Mouse (Mus musculus) neural tube, embryonic 13.5 days (tissue): ENCODE measurements around the gene Fggy. TPM values are rescaled to one million over a fixed set of nuclear protein-coding genes. Genes with fewer than 3 reads are reported as not detected.
A peak's percentile ranks its signal among the peaks of the same experiment; 100 is the strongest.

Experiments used
- ATAC-seq: fragments of 200-750 bp; cut with Nextera tagmentation; 2 replicates; pipeline ENCODE4 v1.8.0; 2017; ENCODE audit warnings: low read depth, mild to moderate bottlenecking, moderate TSS enrichment, moderate library complexity
- H3K27ac ChIP-seq: fragments of 300-500 bp; sonication (generic); replicated peaks from 2 replicates; pipeline ENCODE4 v1.5.1; 2015; ENCODE audit warnings: moderate library complexity, mild to moderate bottlenecking, inconsistent platforms
- H3K27me3 ChIP-seq: fragments of 300-500 bp; sonication (generic); 2 replicates; pipeline ENCODE4 v1.6.1; 2015; ENCODE audit warnings: mild to moderate bottlenecking, inconsistent platforms
- H3K36me3 ChIP-seq: fragments of 300-500 bp; sonication (generic); 2 replicates; pipeline ENCODE4 v1.6.1; 2015; ENCODE audit warnings: mild to moderate bottlenecking, inconsistent platforms
- H3K4me1 ChIP-seq: fragments of 300-500 bp; sonication (generic); replicated peaks from 2 replicates; pipeline ENCODE4 v1.6.1; 2015; ENCODE audit warnings: inconsistent platforms
- H3K4me2 ChIP-seq: fragments of 300-500 bp; sonication (generic); 2 replicates; pipeline ENCODE4 v1.6.1; 2015; ENCODE audit warnings: inconsistent platforms, mild to moderate bottlenecking, moderate library complexity
- H3K4me3 ChIP-seq: fragments of 300-500 bp; sonication (generic); 2 replicates; pipeline ENCODE4 v1.5.1; 2015; ENCODE audit warnings: mild to moderate bottlenecking, inconsistent platforms
- H3K9ac ChIP-seq: fragments of 300-500 bp; sonication (generic); 2 replicates; pipeline ENCODE4 v1.6.1; 2015; ENCODE audit warnings: moderate library complexity, mild to moderate bottlenecking, inconsistent platforms
- H3K9me3 ChIP-seq: fragments of 300-500 bp; sonication (generic); 2 replicates; pipeline ENCODE4 v1.6.1; 2016; ENCODE audit warnings: inconsistent platforms
- whole genome bisulfite sequencing: fragments of 180-500 bp; shearing (Covaris S2); methylation state at CpG from one replicate; pipeline ENCODE4 v1.1.7; 2015; 5-methylcytosine and 5-hydroxymethylcytosine counted together
- polyA plus RNA-seq: library from polyadenylated mRNA; unstranded; fragments of >200 nt; fragmentation: Nextera tagmentation; extraction: Ambion mirVana; gene quantifications from 2 replicates; pipeline ENCODE4 v1.2.1, GENCODE M21; 2015

Gene Fggy
- polyA plus RNA-seq, 1 experiment from 2014 or later, result 6.9 TPM

GRCm38 (mm10) chr4:95709750-95710149, 152.4 kb downstream of the Fggy start:
- no peak overlapping the region for H3K27ac ChIP-seq
- no peak for ATAC-seq
- H3K4me3 ChIP-seq, result no peak overlapping the region
- WGBS, result 81% methylated on average over 1 of the region's 1 CpGs
- H3K9ac ChIP-seq, result no peak overlapping the region
- H3K9me3 ChIP-seq, result no peaks in the 10 kb centered on the region
- no peaks in the 10 kb centered on the region for H3K27me3 ChIP-seq
- no peak overlapping the region for H3K4me2 ChIP-seq
- no peaks in the 10 kb centered on the region for H3K36me3 ChIP-seq
- no peaks in the 10 kb centered on the region for H3K4me1 ChIP-seq

GRCm38 (mm10) chr4:95712802-95713201, 155.5 kb downstream of the Fggy start:
- Histone ChIP-seq H3K27me3 (no peaks in the 10 kb centered on the region), H3K9me3 (no peaks in the 10 kb centered on the region), H3K36me3 (no peaks in the 10 kb centered on the region), H3K4me1 (no peaks in the 10 kb centered on the region), H3K9ac (no peak overlapping the region), H3K4me3 (no peak overlapping the region), H3K4me2 (no peak overlapping the region), H3K27ac (no peak overlapping the region)
- WGBS, result 88% methylated on average over 1 of the region's 1 CpGs
- ATAC-seq, result no peak

DNA sequence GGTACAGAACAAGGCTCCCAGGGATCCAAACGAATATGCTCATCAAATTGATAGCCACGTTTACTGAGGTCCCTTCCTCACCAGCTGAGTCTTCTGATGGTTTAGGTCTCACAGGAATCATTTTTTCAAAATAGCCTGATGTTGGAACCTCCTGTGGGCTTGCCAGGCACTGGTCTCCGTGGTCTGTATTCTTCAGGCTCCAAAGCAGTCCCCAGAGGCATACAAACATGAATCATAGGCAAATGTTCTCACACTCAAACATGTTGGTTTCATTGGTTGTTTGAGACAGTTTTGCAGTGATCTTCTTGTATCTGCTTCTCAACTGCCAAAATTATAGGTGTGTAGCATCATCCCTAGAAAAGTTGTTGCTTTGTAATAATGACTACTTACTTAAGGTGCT, 156.0 kb downstream of the Fggy start:
- Histone ChIP-seq H3K4me2 (no peak overlapping the region), H3K9ac (no peak overlapping the region), H3K27ac (no peak overlapping the region), H3K9me3 (no peaks in the 10 kb centered on the region), H3K4me3 (no peak overlapping the region), H3K27me3 (no peaks in the 10 kb centered on the region), H3K36me3 (no peaks in the 10 kb centered on the region), H3K4me1 (no peaks in the 10 kb centered on the region)
- WGBS, result 52% methylated on average over 3 of the region's 3 CpGs
- ATAC-seq, result no peak

GRCm38 (mm10) chr4:95716137-95716536, 158.8 kb downstream of the Fggy start:
- WGBS, result 92% methylated on average over 3 of the region's 3 CpGs

DNA sequence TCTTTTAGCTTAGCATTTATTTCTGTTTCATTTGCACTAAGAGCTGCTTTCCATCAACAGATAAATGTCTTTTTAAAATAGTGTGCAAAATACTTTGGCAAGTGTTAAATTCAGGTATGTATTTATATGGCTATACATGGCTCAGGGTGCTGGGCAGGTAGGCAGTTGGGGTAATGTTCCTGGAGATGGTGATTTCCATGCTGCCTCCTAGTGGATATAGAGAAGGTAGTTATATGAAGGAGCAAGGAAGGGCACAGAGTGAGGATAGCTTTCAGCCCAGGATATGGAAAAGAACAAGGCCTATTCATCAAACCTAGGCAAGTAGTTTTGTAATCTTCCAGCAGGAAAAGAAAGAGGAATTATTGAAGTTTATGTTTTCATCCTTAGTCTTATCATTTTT, 166.3 kb downstream of the Fggy start:
- no peaks in the 10 kb centered on the region for H3K4me1 ChIP-seq
- H3K36me3 ChIP-seq, result no peaks in the 10 kb centered on the region
- no peaks in the 10 kb centered on the region for H3K27me3 ChIP-seq
- no peak overlapping the region for H3K9ac ChIP-seq
- no peak overlapping the region for H3K27ac ChIP-seq
- no peak overlapping the region for H3K4me3 ChIP-seq
- no peak for ATAC-seq
- no peaks in the 10 kb centered on the region for H3K9me3 ChIP-seq
- no peak overlapping the region for H3K4me2 ChIP-seq

More at GRCm38 (mm10) chr4:95716137-95716536, 158.8 kb downstream of the Fggy start:
- no peaks in the 10 kb centered on the region for H3K4me1 ChIP-seq
- H3K9me3 ChIP-seq, result no peaks in the 10 kb centered on the region
- H3K9ac ChIP-seq, result no peak overlapping the region
- ATAC-seq, result no peak
- H3K36me3 ChIP-seq, result no peaks in the 10 kb centered on the region
- no peaks in the 10 kb centered on the region for H3K27me3 ChIP-seq
- H3K4me3 ChIP-seq, result no peak overlapping the region
- no peak overlapping the region for H3K4me2 ChIP-seq
- no peak overlapping the region for H3K27ac ChIP-seq

GRCm38 (mm10) chr4:95726361-95726760, 169.1 kb downstream of the Fggy start:
- H3K9ac ChIP-seq, result no peak overlapping the region
- no peak overlapping the region for H3K4me2 ChIP-seq
- WGBS, result 96% methylated on average over 2 of the region's 2 CpGs
- no peak overlapping the region for H3K4me3 ChIP-seq
- no peaks in the 10 kb centered on the region for H3K9me3 ChIP-seq
- H3K36me3 ChIP-seq, result no peaks in the 10 kb centered on the region
- H3K27me3 ChIP-seq, result no peaks in the 10 kb centered on the region
- no peak overlapping the region for H3K27ac ChIP-seq
- ATAC-seq, result no peak
- 0 out of 2 replicates have a peak, but pooled peaks cover 4% of the 10 kb centered on the region for H3K4me1 ChIP-seq

- H3K4me2 ChIP-seq, result no peak overlapping the region
- H3K9me3 ChIP-seq, result no peaks in the 10 kb centered on the region
- peaks cover 17% of the 10 kb centered on the region for H3K4me1 ChIP-seq
- no peaks in the 10 kb centered on the region for H3K27me3 ChIP-seq
- no peak overlapping the region for H3K9ac ChIP-seq
- no peak overlapping the region for H3K4me3 ChIP-seq
- H3K27ac ChIP-seq, result peak overlapping the region; percentile 6; the same call in 1 of the 2 replicates
- H3K36me3 ChIP-seq, result no peaks in the 10 kb centered on the region
- 46% methylated on average over 3 of the region's 3 CpGs for WGBS
- ATAC-seq, result no peak
Observed at GRCm38 (mm10) chr4:95729142-95729826, 172.0 kb downstream of the Fggy start.

GRCm38 (mm10) chr4:95731110-95731509, 173.8 kb downstream of the Fggy start:
- H3K27ac ChIP-seq, result no peak overlapping the region
- H3K9ac ChIP-seq, result no peak overlapping the region
- no peak overlapping the region for H3K4me3 ChIP-seq
- WGBS, result 81% methylated on average over 2 of the region's 2 CpGs
- H3K9me3 ChIP-seq, result no peaks in the 10 kb centered on the region
- no peaks in the 10 kb centered on the region for H3K36me3 ChIP-seq
- no peak for ATAC-seq
- no peak overlapping the region for H3K4me2 ChIP-seq
- H3K4me1 ChIP-seq, result peaks cover 17% of the 10 kb centered on the region
- H3K27me3 ChIP-seq, result peaks cover 3% of the 10 kb centered on the region; the same call in 1 of the 2 replicates

DNA sequence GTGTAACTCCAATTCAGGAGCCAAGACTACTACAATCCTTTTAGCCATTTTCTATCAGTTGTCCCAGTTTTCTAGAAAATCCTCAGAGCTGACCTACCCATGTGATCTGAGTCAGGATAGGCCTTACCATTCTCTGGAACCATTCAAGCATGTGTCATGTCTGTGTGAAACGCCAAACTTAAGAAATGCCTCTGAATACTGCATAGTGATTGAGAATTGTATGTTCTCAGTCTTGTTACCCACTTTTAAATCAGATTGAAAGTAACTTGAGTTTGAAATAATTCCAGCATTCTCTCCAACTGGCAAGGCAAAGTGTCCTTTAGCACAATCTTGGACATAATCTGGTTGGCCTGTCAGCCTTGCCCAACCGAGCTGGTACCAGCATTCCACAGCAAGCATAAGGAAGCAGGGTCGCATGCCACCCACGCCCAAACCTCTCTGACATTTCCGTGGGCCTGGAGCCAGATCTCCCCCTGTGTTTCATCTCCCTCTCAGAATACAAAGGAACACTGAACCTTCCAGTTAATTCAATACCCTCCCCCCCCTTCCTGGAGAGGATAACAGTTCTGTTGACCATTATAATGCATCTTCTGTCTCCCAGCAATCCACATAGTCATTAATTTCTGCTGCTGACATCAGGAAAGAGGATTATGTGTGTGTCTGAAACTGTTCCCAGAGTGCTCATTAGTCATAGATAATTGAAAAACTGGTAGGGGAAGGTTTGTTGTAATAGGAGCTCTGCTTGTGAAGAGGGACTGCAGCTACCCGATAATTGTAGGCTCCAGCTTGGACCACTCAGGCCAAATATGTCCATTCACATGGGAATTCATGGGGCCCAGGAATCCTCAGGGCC, 176.3 kb downstream of the Fggy start:
- Histone ChIP-seq H3K9me3 (no peaks in the 10 kb centered on the region), H3K4me3 (no peak overlapping the region), H3K4me1 (peaks cover 23% of the 10 kb centered on the region), H3K9ac (no peak overlapping the region), H3K36me3 (no peaks in the 10 kb centered on the region), H3K4me2 (no peak overlapping the region), H3K27me3 (peaks cover 3% of the 10 kb centered on the region; the same call in 1 of the 2 replicates), H3K27ac (peak overlapping the region; percentile 74)
- ATAC-seq, result peak; percentile 89
- WGBS, result 22% methylated on average over 6 of the region's 6 CpGs

DNA sequence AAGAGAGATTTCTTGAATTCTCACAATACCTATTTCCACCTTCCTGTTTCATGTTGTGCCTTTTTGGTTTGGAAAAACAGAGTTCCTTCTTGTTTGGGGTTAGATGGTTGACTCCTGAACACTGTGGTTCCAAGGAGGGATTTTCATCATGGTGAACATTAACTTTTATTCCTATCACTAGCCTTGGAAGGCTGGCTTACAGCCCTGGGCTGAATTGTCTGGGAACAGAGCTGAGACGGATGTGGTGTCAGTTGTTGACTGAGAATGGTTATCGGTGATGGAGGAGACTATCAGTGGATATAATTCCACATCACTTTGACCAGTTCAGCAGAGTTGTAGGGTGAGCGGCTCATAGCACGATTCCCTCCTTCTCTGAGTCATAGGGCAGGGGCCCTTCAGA, 178.7 kb downstream of the Fggy start:
- H3K4me2 ChIP-seq, result no peak overlapping the region
- H3K4me1 ChIP-seq, result peaks cover 22% of the 10 kb centered on the region
- H3K27me3 ChIP-seq, result peaks cover 3% of the 10 kb centered on the region; the same call in 1 of the 2 replicates
- WGBS, result 94% methylated on average over 4 of the region's 4 CpGs
- H3K9me3 ChIP-seq, result no peaks in the 10 kb centered on the region
- no peak overlapping the region for H3K27ac ChIP-seq
- H3K9ac ChIP-seq, result no peak overlapping the region
- ATAC-seq, result no peak
- H3K4me3 ChIP-seq, result no peak overlapping the region
- no peaks in the 10 kb centered on the region for H3K36me3 ChIP-seq

DNA sequence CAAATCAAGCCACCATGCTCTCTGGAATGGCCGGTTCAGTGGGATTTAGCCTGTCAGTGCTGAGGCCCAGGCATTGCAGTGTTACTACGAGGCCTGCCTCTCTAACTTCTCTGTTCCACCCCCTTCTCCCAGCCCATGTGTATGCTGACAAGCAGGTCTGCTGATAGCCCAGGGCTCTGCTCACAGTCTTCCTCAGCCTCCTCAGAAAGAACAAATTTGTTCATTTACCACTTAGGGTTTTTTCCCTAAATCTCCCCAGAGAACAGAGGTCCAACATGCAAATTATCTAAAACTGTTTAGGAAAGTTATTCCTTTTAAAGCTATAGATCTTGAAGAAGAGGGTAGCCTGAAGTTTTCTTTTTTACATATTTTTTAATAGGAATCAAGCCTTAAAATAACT, 179.4 kb downstream of the Fggy start:
- H3K27me3 ChIP-seq, result peaks cover 3% of the 10 kb centered on the region; the same call in 1 of the 2 replicates
- H3K4me1 ChIP-seq, result peaks cover 22% of the 10 kb centered on the region
- no peak overlapping the region for H3K4me2 ChIP-seq
- WGBS, result 80% methylated on average over 2 of the region's 2 CpGs
- no peaks in the 10 kb centered on the region for H3K36me3 ChIP-seq
- H3K9ac ChIP-seq, result no peak overlapping the region
- no peak overlapping the region for H3K4me3 ChIP-seq
- ATAC-seq, result no peak
- no peak overlapping the region for H3K27ac ChIP-seq
- no peaks in the 10 kb centered on the region for H3K9me3 ChIP-seq

DNA sequence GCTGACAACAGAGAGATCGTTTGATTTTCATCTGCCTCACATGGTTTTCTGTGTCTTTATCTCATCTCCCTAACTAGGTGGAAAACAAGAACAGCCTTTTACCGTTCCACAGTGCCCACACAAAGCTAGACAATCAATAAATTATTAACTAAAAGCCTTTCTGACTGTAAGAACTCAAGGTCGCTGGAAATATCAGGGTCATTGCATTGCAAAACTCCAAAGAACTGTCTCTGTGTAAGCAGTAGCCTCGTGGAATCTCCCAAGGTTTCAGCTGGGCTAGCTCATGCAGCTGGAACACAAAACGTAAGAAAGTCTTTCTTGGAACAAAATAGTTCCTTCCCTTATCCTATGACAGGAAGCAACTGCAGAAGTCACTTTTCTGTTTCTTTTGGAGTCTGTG, 180.9 kb downstream of the Fggy start:
- ATAC-seq, result no peak
- H3K27ac ChIP-seq, result no peak overlapping the region
- 17% methylated on average over 5 of the region's 5 CpGs for WGBS

More for the DNA sequence above, 180.9 kb downstream of the Fggy start:
- Histone ChIP-seq H3K9ac (no peak overlapping the region), H3K36me3 (no peaks in the 10 kb centered on the region), H3K4me1 (peaks cover 20% of the 10 kb centered on the region), H3K4me3 (no peak overlapping the region), H3K27me3 (peaks cover 3% of the 10 kb centered on the region; the same call in 1 of the 2 replicates), H3K4me2 (no peak overlapping the region), H3K9me3 (no peaks in the 10 kb centered on the region)
